Mouse (Mus musculus) frontal cortex, postnatal 36 days (tissue): ENCODE measurements around the gene Plxna4.

ENCODE experiments used
- DNase-seq, 2 experiments: peaks; one replicate each; pipeline ENCODE4 v3.0.0; 2022; ENCODE audit warnings: low spot score in 2 of 2

Gene Plxna4

DNA sequence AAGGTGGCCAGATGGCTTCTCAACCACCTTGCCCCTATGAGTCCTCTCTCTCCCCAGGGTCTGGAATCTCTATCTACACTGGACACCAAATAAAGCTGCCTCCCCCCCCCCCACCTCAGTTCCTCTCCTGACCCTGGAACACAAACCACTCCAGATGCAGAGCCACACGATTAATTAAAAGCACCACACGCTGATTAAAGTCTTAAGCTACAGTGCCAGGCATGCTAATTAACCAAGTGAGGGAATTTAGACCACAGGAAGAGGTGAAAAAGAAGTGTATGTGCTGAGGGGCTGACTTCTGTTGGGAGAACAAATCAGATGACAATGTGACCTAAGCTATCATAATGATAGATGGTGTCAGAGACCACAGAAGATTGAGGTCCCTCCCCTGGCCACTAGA lies 332.8 kb downstream of the Plxna4 start:
- no peak for DNase-seq

DNA sequence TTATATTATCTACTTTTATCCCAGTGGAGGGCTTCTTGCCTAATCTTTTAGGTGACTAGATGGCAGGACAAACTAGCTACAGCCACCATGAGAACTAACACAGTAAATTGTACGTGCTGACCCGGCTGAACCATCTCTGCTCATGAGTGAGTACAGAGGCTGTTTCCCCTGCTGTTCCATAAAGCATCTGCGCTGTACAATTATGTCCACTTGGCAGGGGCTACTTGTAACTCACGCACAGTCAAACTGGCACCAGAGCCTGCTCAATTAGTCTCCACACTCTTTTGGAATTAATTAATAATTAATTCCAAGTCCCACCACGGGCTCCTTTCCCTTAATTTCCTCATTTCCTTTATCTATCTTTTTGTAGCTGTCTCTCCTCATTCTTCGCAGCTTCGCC lies 335.8 kb downstream of the Plxna4 start:
- DNase-seq: no peak

DNA sequence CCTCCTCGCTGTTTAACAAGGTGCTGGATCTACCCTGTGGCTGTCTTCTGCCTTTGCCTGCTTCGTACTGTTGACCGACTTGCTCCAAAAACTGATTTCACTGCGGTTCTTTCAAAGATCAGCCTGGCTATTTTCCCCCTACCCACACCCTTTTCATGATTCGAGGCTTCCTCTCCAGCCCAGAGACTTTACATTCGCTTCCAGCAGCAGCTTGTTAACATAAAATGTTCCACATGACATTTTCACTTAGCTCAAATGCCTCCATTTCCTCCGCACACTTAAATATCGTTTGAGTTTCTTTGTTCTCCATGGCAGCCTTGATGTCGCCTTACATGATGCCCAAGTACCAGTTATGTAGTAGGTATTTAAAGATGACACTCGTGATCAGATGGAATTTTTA lies 336.3 kb downstream of the Plxna4 start:
- no peak for DNase-seq

DNA sequence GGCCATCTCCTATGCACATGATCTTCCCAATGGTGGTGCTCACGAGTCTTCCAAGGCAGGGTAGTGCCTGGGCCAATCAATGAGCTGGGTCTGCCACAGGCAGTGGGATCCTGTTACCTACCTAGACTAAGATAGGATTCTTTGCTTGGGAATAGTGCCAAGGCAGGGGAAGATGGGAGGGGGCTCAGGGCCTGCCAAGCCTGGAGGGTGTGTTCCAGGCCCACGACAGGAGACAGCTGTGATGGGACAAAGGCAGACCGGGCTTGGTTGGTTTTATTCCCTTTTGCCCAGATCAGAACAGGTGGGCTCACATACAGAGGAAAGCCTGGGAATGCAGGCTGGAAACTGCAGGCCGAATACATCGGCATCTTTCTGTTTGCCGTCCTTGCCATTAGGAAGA lies 342.0 kb downstream of the Plxna4 start:
- no peak for DNase-seq

DNA sequence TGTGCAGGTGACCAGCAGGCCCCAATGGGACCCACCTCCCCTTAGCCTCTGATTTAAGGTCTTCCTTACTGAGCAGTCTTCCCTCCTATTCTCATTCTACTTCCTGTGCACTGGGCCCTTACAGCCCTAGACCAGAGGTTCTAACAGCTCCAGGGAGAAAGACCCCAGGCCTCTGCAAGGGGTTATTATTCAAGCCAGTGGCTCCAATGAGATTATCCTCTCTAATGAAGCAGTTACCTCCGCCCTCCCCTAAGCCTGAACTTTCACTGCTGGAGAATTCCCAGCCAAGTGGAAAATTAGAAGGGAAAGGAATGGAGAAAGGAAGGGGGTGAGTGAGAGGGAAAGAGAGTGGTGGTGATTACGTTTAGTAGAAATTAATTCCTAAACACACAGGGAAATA lies 345.0 kb downstream of the Plxna4 start:
- DNase-seq: no peak

DNA sequence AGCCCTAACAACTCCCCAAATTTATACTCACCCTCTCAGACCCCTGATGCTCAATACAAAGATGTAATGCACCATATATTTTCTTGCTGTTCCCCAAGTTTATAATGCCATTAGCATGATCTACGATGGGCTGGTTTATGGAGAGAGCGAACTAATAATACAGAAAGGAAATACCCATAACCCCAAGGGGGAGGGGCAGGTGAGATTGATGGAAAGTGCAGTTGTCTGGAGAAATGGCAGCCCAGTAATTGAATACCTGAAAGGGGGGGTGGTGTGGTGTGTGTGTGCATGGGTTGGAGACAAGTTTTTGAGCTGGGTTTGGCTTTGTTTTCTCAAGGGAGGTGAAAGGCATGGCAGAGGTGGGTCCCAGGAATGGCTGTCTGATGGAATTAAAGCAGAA lies 356.6 kb downstream of the Plxna4 start:
- no peak for DNase-seq

DNA sequence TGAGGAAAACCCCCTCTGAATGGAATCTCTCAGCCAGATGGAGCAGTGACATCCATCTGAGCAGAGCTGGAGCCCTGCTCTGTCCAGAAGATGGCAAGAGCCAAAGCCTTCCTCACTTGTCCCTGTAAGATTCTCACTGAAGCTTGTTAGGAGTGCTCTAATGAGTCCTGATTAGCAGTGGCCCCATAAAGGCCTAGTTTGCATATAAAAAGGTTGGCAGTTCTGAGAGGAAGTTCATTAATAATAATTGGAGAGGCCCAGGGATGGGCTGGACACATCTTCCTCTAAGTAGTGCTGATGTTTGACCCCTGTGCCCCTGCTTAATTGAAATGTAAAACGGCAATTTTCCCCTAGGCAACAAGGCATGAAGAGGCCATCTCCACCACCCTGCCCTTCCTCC lies 361.4 kb downstream of the Plxna4 start:
- DNase-seq: no peak

DNA sequence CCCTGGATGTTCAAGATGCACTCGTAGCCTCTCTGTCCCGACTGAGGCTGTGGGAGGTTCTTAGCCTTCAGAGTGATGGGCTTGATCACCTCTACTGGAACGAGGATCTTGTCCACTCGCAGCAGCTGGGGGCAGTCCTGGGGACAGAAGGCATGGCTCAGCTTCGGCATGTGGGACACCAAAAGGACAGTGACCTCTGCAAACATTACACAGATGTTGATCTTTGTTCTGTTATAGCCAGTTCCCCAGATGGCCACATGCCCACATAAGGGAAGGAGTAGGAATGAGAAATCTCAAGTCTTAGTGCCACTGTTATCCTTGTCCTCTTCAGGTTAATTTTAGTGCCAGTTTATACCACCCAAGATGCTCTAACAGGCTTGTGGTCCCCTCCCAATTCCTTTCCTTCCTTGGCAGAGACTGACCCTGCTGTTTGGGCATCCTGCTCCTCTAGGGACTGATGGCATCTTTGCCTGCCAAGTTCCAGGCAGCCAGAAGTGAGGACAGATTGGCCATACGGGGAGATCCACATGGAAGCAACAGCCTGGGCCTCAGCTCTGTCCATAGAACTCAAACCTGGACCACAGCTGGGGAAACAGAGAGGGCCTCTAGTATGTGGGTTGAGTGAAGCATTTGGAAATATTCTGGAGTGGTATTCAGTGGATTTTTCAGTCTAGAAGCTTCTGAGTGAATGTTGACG lies 363.8 kb downstream of the Plxna4 start:
- no peak for DNase-seq

DNA sequence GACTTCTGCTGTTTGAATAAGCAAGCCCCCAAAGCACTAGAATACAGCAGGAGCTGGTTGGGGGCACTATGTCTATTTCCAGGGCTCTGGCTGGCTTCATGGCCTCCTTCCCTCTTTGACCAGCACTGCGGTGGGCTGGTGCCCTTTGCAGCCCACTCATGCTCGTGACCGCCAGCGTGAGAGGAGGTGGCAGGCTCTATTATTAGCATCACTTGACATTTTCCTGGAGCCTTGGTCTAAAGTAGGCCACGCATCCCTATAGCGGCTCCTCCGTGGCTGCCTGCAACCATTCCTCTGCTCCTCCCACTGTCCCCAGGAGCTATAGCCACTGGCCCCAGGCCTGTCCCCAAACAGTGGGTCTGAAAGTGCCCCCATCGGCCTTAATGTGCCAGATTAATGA lies 367.2 kb downstream of the Plxna4 start:
- DNase-seq: peak; percentile 50 to 62

DNA sequence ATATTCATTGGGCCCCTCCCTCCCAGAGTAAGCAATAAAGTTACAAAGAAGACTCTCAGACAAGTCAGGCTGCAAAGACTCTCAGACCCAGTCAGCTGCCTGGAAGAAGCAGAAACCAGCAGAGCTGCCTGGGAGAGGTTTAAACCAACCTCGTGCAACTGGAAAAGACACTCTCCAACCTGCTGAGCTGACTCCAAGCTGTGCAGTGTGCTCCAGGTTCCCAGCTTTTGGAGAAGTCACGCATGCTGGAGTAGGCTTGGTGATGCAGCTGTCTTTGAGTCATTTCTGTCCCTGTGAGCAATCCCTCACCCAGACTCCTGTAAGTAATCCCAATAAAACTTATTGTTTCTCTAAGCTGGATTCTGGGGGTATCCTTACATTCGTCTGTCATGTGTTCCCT lies 369.4 kb downstream of the Plxna4 start:
- DNase-seq: peak; percentile 11 to 35

DNA sequence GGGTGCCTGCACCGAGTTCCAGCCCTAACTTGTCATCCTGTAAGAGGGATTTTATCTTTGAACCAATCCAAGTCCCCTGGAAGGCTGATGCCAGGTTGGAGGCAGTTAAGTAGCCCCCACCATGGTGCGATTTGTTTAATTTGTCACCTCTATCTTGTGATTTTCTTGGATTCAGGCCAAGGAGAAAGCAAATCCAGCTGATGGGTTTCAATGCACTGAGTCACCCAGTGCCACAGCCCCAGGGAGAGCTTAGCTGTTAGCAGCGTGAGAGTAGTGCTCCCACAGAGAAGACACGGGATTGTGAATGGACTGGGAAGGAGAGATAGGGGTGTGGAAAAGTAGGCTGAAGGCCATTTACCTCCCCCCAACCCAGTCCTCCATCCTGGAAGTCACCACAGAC lies 375.6 kb downstream of the Plxna4 start:
- peak in 1 of 2 experiments; percentile 12 for DNase-seq

DNA sequence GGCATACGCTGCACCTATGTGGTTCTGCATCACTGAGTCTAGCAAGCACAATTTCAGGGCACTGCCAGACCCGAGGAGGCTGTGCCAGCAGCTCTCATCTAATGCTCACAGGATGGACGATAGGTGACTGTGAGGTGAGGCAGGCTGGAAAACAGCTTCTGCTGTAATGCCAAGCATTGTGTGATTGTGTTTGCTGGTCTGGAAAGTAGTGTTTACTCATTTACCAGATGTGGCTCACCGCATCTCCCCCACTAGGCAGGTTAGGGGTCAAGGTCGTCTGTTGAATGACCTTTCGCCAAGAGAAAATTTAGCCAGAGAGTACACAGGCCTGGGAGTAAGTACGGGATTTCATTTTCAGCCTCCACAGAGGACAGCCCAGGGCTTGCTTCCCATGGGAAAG lies 377.9 kb downstream of the Plxna4 start:
- DNase-seq: no peak

DNA sequence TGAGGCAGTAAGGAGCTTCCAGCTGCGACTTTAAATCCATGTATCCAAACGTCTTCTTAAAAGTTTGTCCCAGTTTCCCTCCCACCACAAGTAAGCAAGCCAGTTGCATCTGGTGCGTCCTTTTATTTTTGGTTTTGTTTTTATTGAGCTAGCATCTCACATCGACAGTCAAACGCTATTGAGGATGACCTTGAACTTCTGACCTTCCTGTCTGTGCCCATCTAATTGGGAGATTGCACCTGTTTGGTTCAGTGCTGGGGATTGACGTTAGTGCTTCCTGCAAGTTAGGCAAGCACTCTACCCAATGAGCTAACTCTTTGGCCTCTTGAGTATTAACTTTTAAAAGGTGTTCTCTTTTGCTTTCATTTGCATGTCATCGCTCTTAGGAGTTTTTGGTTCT lies 379.0 kb downstream of the Plxna4 start:
- DNase-seq: no peak

DNA sequence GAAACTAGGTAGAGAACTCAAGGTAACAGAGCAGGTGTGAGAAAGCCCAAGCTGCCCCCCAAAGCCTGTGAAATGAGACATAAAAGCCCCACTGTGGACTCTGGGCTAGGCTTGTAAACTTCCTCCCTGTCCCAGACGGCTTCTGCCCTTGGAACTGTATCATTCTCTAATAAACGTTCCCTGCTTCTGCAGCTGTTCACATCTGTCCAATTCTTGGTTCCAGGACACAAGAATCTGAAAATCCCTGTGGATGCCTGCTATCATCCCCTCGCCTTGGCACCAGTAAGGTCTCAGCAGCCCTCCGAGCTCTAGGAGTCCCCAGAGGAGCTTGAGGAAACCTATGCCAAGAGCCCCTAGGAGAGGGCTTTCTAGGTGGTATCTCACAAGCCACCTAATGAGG lies 383.7 kb downstream of the Plxna4 start:
- no peak for DNase-seq

DNA sequence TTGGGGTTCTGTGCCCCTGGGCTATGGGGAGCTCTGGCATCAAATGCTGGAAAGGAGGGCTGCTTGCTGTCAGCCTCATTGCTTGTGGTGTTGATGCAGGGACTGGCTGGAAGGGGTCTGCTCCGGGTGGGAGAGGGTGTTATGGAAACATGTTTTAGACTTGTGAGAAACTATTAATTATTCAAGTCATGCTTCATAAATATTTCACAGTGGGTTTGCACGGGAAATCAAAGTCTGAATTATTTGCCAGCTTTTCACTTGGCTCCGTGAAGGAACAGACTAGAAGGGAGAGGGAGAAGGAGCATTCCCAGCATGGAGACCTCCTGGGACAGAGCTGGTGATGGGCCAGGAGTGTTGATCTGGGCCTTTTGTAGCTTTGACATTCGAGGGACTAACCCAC lies 384.6 kb downstream of the Plxna4 start:
- no peak for DNase-seq

DNA sequence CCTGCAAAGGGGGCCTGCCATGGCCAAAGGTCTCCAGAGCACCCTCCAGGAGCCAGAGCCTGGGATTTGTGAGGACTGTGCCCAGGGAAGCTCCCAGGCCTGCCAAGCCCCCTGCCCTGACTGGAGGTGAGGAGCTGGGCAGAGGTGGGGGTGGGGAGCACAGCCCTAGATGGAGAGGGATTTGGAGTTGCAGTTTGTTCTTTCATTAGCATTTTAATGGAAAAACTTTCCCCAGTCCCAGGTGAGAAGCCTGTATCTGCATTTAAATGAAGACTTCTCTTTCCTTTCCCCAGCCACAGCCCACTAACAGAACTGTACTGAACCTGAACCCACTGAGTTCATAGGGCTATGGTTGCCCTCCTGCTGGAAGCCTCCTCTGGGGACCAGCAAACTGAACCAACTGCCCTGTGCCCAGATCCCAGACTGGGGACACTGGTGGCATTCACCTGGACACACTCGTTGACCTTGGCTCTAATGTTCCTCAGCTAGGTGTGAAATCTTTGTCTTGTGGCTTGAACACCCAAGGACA lies 385.3 kb downstream of the Plxna4 start:
- no peak for DNase-seq

DNA sequence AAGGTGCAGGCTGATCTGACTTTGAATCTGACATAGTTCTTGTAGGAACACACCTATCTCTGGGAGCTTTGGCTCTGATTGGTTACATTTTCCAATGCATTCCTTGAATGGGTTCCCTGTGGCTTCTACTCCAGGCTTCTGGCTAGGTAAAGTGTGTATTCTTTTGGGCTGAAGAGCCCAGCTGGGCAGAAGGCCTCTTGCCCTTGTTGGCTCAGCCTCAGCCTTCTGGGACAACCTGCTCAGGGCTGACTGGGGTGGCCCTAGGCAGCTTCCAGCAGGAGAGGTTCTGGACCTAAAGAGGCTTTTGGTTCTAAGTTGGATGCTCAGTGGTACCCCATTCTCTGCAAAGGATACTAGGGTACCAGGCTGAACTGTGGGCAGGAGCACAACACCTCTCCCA lies 386.5 kb downstream of the Plxna4 start:
- DNase-seq: no peak

DNA sequence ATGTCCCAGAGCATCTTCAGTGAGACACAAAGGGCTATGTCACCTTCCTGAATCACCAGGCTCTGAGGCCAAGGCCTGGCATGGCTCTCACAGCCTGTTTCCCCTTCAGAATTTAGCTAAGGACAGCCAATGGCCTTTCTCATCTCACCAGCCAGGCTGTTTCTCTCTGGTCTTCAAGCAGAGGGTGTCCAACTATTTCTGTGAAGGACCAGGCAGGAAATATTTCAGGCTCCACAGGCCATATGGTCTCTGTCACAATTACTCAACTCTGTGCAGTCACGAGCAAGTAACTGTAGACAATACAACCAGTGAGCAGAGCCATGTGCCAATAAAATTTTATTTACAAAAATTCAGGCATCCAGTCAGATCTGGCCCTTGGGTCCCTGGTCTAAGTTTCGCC lies 388.4 kb downstream of the Plxna4 start:
- DNase-seq: no peak

DNA sequence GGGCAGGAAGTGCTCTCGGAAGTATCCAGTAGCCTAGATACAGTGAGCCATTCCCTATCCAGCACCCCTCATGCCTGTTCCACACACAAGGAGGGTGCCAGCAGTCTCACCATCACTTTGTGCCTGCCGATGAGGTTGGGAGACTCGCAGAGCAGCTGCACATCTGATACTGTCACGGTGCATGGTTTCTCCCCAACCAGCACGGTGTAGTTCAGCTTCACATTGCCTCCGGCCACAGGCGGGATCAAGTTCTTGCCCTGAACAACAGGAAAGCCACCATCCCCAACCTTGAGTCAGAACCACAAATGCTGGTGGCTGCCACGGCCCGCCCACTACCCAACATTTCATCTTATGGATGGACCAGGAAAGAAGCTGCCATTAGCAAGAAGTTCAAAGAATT lies 391.1 kb downstream of the Plxna4 start:
- DNase-seq: no peak

DNA sequence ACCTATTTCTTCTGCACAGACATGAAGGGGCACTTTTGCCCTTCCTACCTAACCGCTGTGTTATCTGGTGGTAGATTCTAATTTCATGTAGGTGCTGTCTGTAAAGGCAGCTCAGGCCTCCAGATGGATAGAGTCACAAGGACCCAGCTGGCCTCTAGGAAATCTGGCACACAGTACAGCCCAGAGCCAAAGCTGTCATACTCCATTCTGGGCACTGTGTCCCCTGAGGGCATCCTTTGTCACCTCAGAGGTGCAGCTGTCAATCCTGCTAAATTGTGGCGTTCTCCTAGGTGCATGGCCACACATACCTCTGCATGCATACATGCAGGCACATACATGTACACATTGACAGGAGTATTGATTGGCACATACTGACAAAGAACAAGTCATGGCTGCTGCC lies 394.9 kb downstream of the Plxna4 start:
- DNase-seq: no peak

DNA sequence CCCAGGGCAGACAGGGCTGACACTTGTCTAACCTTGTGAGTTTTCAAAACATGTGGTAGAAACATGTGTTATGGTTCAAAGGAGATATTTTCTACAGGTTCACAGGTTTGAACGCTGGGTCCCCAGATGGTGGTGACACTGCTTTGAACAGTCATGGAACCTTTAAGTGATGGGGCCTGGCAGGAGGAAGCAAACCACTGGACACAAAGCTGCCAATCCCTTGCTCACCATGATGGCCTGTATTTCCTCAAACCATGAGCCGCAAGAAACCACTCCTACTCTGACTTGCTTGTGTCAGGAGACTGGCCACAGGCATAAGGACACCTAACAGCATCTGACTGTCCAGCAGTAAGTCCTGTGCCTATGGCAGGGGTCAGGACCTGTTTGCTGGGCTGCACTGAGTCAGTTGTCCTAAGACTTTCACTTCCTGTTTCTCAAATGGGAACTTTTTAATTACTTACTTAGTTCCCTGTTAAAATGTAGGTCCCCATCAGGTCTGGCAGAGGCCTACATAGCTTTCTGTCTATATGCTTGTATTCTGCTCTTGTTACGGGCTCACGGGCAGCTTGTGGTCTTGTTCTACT lies 403.5 kb downstream of the Plxna4 start:
- no peak for DNase-seq

DNA sequence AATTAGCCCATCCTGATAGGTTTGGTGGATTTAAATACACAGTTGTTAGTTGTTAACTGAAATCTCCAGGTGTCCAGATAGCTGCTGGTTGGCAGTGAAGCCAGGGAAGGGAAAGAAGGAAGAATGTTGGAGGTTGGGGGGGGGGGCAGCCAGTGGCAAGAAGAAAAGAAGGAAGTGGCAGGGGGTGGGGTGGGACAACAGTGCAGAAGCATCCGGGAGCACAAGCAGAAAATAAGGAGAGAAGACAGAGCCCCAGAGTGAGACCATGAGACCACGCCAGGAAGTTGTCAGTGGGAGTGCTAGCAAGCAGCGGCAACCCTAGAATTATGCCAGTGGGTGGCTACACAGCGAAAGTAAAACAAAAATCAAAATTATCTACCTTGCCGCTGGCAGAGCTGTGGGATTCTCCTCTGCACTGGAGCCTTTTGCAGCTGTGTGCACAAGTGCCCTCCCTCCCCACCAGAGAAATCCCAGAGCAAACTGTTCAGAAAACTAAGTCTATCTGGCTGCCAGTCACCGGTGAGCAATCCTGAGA lies 404.3 kb downstream of the Plxna4 start:
- peak; percentile 22 to 23 for DNase-seq

DNA sequence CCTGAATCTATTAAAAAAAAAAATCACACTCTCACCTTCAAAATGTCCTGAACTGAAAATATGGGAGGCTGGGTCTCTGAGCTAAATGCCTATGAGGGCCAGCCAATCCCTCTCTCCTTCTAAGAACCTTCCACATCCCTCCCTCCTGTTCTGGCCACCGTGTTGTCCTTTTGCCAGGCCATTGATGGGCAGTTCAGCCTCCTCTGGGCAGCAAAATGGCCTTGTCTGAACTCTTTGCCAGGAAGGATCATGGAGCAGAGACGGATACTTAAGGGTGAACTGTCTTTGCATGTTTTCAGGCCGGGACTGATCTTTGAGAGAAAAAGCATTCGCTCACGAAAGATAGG lies 408.0 kb downstream of the Plxna4 start:
- DNase-seq: no peak
